Mouse (Mus musculus): ENCODE results near the gene Them4. TPM values are rescaled to one million over a fixed set of nuclear protein-coding genes. Genes with fewer than 3 reads are reported as not detected.

Gene Them4
- polyA plus RNA-seq, 1 experiment from 2014 or later = 20.2 TPM

GRCm38 (mm10) chr3:94342552-94342951 is 32.7 kb downstream of the Them4 start:
- 66% methylated on average over 1 of the region's 1 CpGs for WGBS
- ATAC-seq (replicated peaks; ENCODE audit: low FRiP score, low read depth) = no peak
- no peak overlapping the region for H3K27ac ChIP-seq
- H3K4me2 ChIP-seq (ENCODE audit: low read length) = no peak overlapping the region
- DNase-seq (ENCODE audit: low spot score) = no peak
- H3K9me3 ChIP-seq (replicated peaks; ENCODE audit: low read length) = no peaks in the 10 kb centered on the region
- no peak for TF ChIP-seq CTCF (IDR thresholded peaks at IDR 0.05; ENCODE audit: low read depth)
- no peaks in the 10 kb centered on the region for H3K36me3 ChIP-seq (ENCODE audit: insufficient read depth, low read length)
- no peak overlapping the region for H3K9ac ChIP-seq (ENCODE audit: low read depth, low read length)
- H3K4me3 ChIP-seq (replicated peaks; ENCODE audit: low read depth, low read length) = no peak overlapping the region
- H3K4me1 ChIP-seq (replicated peaks; ENCODE audit: insufficient read depth, low read length) = no peaks in the 10 kb centered on the region
- H3K27me3 ChIP-seq (ENCODE audit: insufficient read depth, low read length) = no peaks in the 10 kb centered on the region

DNA sequence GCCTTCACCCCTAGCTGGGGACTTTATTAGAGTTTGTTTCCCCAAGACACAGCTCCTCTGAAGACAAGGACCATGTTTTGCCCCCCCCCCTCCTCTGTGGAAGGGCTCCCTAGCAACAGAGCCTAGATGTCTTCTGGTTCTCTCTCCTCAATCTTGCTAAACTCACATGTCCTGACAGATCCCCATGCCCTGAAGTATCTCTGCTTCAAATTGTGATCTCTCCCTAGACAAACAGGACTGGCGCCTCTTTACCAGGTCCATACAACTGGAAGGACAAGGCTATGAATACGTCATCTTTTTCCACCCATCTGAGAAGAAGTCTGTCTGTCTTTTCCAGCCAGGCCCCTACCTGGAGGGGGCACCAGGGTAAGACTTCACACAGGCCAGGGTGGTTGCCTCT is 34.3 kb downstream of the Them4 start:
- Histone ChIP-seq H3K9me3 (replicated peaks; ENCODE audit: low read length) (no peaks in the 10 kb centered on the region), H3K27me3 (ENCODE audit: insufficient read depth, low read length) (no peaks in the 10 kb centered on the region), H3K36me3 (ENCODE audit: insufficient read depth, low read length) (no peaks in the 10 kb centered on the region), H3K4me3 (replicated peaks; ENCODE audit: low read depth, low read length) (no peak overlapping the region), H3K4me2 (ENCODE audit: low read length) (no peak overlapping the region), H3K27ac (no peak overlapping the region), H3K4me1 (replicated peaks; ENCODE audit: insufficient read depth, low read length) (no peaks in the 10 kb centered on the region), H3K9ac (ENCODE audit: low read depth, low read length) (no peak overlapping the region)
- DNase-seq (ENCODE audit: low spot score) (no peak), ATAC-seq (replicated peaks; ENCODE audit: low FRiP score, low read depth) (no peak)
- 91% methylated on average over 2 of the region's 2 CpGs for WGBS
- no peak for TF ChIP-seq CTCF (IDR thresholded peaks at IDR 0.05; ENCODE audit: low read depth)

DNA sequence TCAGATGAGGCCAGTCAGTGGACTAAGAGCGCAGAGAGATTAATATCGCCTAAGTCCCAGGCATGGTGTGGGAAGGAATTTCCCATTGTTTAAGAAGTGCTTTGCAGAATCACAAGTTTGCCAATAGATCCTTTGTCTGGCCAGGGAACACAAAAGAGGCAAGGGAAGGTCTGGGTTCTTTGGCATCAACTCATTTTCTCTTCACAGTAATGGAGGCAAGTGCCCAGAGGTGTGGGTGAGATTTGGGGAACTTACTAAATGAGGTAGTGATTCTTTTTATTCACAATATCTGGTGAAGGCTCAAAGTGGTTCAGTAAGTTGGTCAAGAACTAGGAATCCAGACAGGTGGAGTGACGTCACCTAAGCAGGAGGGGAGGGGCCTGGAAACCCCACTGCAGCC is 35.0 kb downstream of the Them4 start:
- no peak for TF ChIP-seq CTCF (IDR thresholded peaks at IDR 0.05; ENCODE audit: low read depth)
- DNase-seq (ENCODE audit: low spot score) (no peak), ATAC-seq (replicated peaks; ENCODE audit: low FRiP score, low read depth) (no peak)
- no peak overlapping the region for H3K4me2 ChIP-seq (ENCODE audit: low read length)
- no peaks in the 10 kb centered on the region for H3K9me3 ChIP-seq (replicated peaks; ENCODE audit: low read length)
- H3K4me3 ChIP-seq (replicated peaks; ENCODE audit: low read depth, low read length) = no peak overlapping the region
- no peak overlapping the region for H3K9ac ChIP-seq (ENCODE audit: low read depth, low read length)
- no peaks in the 10 kb centered on the region for H3K4me1 ChIP-seq (replicated peaks; ENCODE audit: insufficient read depth, low read length)
- 66% methylated on average over 3 of the region's 3 CpGs for WGBS
- H3K27me3 ChIP-seq (ENCODE audit: insufficient read depth, low read length) = no peaks in the 10 kb centered on the region
- H3K36me3 ChIP-seq (ENCODE audit: insufficient read depth, low read length) = no peaks in the 10 kb centered on the region
- no peak overlapping the region for H3K27ac ChIP-seq

DNA sequence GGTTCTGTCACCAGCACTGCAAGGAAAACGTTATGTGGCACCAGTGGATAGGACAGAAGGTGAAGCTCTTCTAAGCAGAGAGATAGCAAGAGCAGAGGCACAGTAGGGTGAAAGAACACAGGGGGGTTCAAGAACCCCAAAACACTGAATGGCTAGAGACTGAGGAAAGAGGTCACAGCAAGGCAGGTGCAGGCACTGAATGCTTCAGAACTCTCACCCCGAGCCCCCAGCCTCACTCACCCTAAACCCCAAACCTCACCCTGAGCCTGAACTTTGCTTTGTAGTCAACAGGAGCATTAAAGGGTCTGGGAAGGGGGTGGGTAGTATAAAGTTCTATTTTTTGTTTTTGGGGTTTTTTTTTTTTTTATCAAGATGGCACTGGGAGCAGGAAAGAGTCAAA is 38.3 kb downstream of the Them4 start:
- WGBS = 76% methylated on average over 2 of the region's 2 CpGs
- Histone ChIP-seq H3K27ac (no peak overlapping the region), H3K4me3 (replicated peaks; ENCODE audit: low read depth, low read length) (no peak overlapping the region), H3K4me1 (replicated peaks; ENCODE audit: insufficient read depth, low read length) (no peaks in the 10 kb centered on the region), H3K4me2 (ENCODE audit: low read length) (no peak overlapping the region), H3K9ac (ENCODE audit: low read depth, low read length) (no peak overlapping the region), H3K36me3 (ENCODE audit: insufficient read depth, low read length) (no peaks in the 10 kb centered on the region), H3K27me3 (ENCODE audit: insufficient read depth, low read length) (no peaks in the 10 kb centered on the region), H3K9me3 (replicated peaks; ENCODE audit: low read length) (no peaks in the 10 kb centered on the region)
- ATAC-seq (replicated peaks; ENCODE audit: low FRiP score, low read depth) (no peak), DNase-seq (ENCODE audit: low spot score) (no peak)
- TF ChIP-seq CTCF (IDR thresholded peaks at IDR 0.05; ENCODE audit: low read depth) = no peak

- ATAC-seq (replicated peaks; ENCODE audit: low FRiP score, low read depth) (no peak), DNase-seq (ENCODE audit: low spot score) (no peak)
- H3K4me3 ChIP-seq (replicated peaks; ENCODE audit: low read depth, low read length) = no peak overlapping the region
- H3K9ac ChIP-seq (ENCODE audit: low read depth, low read length) = no peak overlapping the region
- H3K4me1 ChIP-seq (replicated peaks; ENCODE audit: insufficient read depth, low read length) = peaks cover 12% of the 10 kb centered on the region; the same call in 1 of the 2 replicates
- H3K36me3 ChIP-seq (ENCODE audit: insufficient read depth, low read length) = no peaks in the 10 kb centered on the region
- 4% methylated on average over 1 of the region's 1 CpGs for WGBS
- H3K27me3 ChIP-seq (ENCODE audit: insufficient read depth, low read length) = peaks cover 10% of the 10 kb centered on the region; the same call in 1 of the 2 replicates
- H3K27ac ChIP-seq = no peak overlapping the region
- TF ChIP-seq CTCF (IDR thresholded peaks at IDR 0.05; ENCODE audit: low read depth) = peak; percentile 54
- no peak overlapping the region for H3K4me2 ChIP-seq (ENCODE audit: low read length)
- H3K9me3 ChIP-seq (replicated peaks; ENCODE audit: low read length) = no peaks in the 10 kb centered on the region
Observed at GRCm38 (mm10) chr3:94360812-94361211, 50.9 kb downstream of the Them4 start.

- peak within 1 kb of the TSS; percentile 93 for H3K4me2 ChIP-seq (ENCODE audit: low read length)
- no peak within 1 kb of the TSS for H3K27ac ChIP-seq
- no peaks in the 10 kb centered on the region for H3K36me3 ChIP-seq (ENCODE audit: insufficient read depth, low read length)
- peak within 1 kb of the TSS; percentile 47 for H3K4me3 ChIP-seq (replicated peaks; ENCODE audit: low read depth, low read length)
- peaks cover 12% of the 10 kb centered on the region; the same call in 1 of the 2 replicates for H3K4me1 ChIP-seq (replicated peaks; ENCODE audit: insufficient read depth, low read length)
- no peak for TF ChIP-seq CTCF (IDR thresholded peaks at IDR 0.05; ENCODE audit: low read depth)
- DNase-seq (ENCODE audit: low spot score) (no peak), ATAC-seq (replicated peaks; ENCODE audit: low FRiP score, low read depth) (no peak)
- WGBS = 69% methylated on average over 7 of the region's 7 CpGs
- H3K9ac ChIP-seq (ENCODE audit: low read depth, low read length) = peak within 1 kb of the TSS; percentile 70
- H3K27me3 ChIP-seq (ENCODE audit: insufficient read depth, low read length) = peaks cover 10% of the 10 kb centered on the region; the same call in 1 of the 2 replicates
- no peaks in the 10 kb centered on the region for H3K9me3 ChIP-seq (replicated peaks; ENCODE audit: low read length)
Observed at GRCm38 (mm10) chr3:94362138-94362537, 52.2 kb downstream of the Them4 start, which contains the start of gene C2cd4d. TSS of gene C2cd4d (plus strand) at chr3:94362438.
